Mouse (Mus musculus): ENCODE measurements at regions not wholly inside any gene's neighbourhood (a gene's known extent, or its start where the extent isn't known, plus 50 kb on each side); places are given as distances from the start of the nearest gene placed in this dataset.

DNA sequence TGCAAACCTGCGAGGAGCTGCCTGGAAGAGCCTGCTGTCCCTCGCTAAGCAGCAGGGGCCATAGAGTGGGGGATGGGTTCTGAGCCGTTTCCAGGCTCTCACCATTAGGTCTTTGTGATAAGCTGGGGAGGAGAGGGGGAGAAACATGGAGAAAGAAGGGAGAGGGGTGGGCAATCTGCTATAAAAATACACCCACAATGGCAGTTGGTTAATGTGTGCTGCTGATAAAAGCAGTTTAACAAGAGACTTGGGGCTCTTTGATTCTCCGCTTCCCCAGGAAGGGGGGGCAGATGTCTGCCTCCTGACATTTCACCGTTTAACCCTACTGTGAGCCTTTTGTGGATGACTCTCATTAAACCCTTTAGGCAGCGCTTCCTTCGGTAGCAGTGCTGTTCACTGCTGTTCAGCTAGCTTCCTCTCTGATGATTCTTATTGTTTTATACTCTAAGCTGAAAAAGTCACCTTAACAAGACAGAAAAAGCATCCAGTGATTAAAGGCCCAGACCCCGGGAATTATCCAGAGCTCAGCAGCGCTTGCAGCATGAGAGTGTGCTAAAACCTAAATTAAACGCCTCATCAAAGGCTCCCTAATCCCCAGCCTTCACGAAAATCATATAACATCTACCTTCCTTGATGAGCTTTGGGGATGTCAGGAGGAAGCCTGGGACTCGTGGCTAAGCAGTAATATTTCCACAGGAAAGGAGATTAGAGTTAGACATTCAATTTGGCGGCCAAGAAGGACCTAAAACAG lies 122.6 kb downstream of the Cd55b start (continued):
- no peak for TF ChIP-seq SMC3 (IDR thresholded peaks at IDR 0.05; ENCODE audit: low read depth, low read length)
- TF ChIP-seq MXI1 (IDR thresholded peaks at IDR 0.05; ENCODE audit: low read depth, low read length) = no peak; the same call in 1 of the 2 replicates
- TF ChIP-seq RAD21 (IDR thresholded peaks at IDR 0.05; ENCODE audit: low read depth, low read length) = no peak; the same call in 1 of the 2 replicates
- TF ChIP-seq SIN3A (IDR thresholded peaks at IDR 0.05; ENCODE audit: low read length) = peak; percentile 95
- TF ChIP-seq GABPA (IDR thresholded peaks at IDR 0.05; ENCODE audit: low read depth, low read length) = no peak
- no peak for TF ChIP-seq JUND (IDR thresholded peaks at IDR 0.05; ENCODE audit: low read depth, low read length)
- peak; percentile 87 for TF ChIP-seq ETS1 (IDR thresholded peaks at IDR 0.05; ENCODE audit: low read depth, low read length)
- no peak for TF ChIP-seq POLR2AphosphoS2 (IDR thresholded peaks at IDR 0.05; ENCODE audit: low read length)
- peak; percentile 26; the same call in 1 of the 2 replicates for TF ChIP-seq ELF1 (IDR thresholded peaks at IDR 0.05; ENCODE audit: low read depth, low read length)
- peak; percentile 48; the same call in 1 of the 2 replicates for TF ChIP-seq MAFK (IDR thresholded peaks at IDR 0.05; ENCODE audit: borderline replicate concordance, low read depth, low read length)
- TF ChIP-seq KAT2A (conservative IDR thresholded peaks at IDR 0.05; ENCODE audit: low read depth, low read length) = no peak
- TF ChIP-seq MAZ (IDR thresholded peaks at IDR 0.05; ENCODE audit: low read depth, low read length) = peak; percentile 97
- no peak for TF ChIP-seq CTCF (IDR thresholded peaks at IDR 0.05 in 2 of 3, conservative IDR thresholded peaks at IDR 0.05 in 1 of 3; ENCODE audit: control insufficient read depth in 1 of 3, insufficient read depth in 1 of 3, low read depth in 2 of 3, low read length in 3 of 3, poor library complexity in 1 of 3, severe bottlenecking in 1 of 3)
- peak; percentile 99 for TF ChIP-seq TCF12 (IDR thresholded peaks at IDR 0.05; ENCODE audit: low read depth, low read length)
- no peak for TF ChIP-seq POLR2AphosphoS5 (IDR thresholded peaks at IDR 0.05; ENCODE audit: borderline replicate concordance, low read depth, low read length)
- no peak; the same call in 1 of the 2 replicates for TF ChIP-seq NELFE (IDR thresholded peaks at IDR 0.05; ENCODE audit: low read depth, low read length)
- TF ChIP-seq USF2 (IDR thresholded peaks at IDR 0.05; ENCODE audit: borderline replicate concordance in 1 of 2, insufficient read depth in 1 of 2, low read depth in 1 of 2, low read length in 2 of 2) = no peak
- 0 out of 2 replicates have a peak, but pooled peaks have one; percentile 13 for TF ChIP-seq ZC3H11A (IDR thresholded peaks at IDR 0.05; ENCODE audit: low read depth, low read length)
- TF ChIP-seq CHD1 (IDR thresholded peaks at IDR 0.05; ENCODE audit: low read depth, low read length) = peak; percentile 50; the same call in 1 of the 2 replicates
- TF ChIP-seq TAL1 (IDR thresholded peaks at IDR 0.05; ENCODE audit: low read length) = peak; percentile 87
- TF ChIP-seq USF1 (IDR thresholded peaks at IDR 0.05; ENCODE audit: low read depth, low read length) = no peak
- TF ChIP-seq BHLHE40 (IDR thresholded peaks at IDR 0.05; ENCODE audit: borderline replicate concordance, low read depth, low read length) = peak; percentile 55; the same call in 1 of the 2 replicates
- peak; percentile 60 for TF ChIP-seq HCFC1 (IDR thresholded peaks at IDR 0.05; ENCODE audit: low read depth, low read length)

GRCm38 (mm10) chr1:130299641-130300040 lies 123.2 kb downstream of the Cd55b start:
- Histone ChIP-seq H3K36me3 (ENCODE audit: control insufficient read depth in 1 of 2, insufficient read depth in 2 of 2, low read length in 2 of 2) (peaks cover 0 to 40% of the 10 kb centered on the region in 2 experiments; a peak in 2 of 4 replicates), H3K79me2 (ENCODE audit: control insufficient read depth, insufficient read depth, low read length, poor library complexity) (0 out of 2 replicates have a peak, but pooled peaks cover 2% of the 10 kb centered on the region), H3K9me3 (replicated peaks; ENCODE audit: insufficient read depth, low read length) (no peaks in the 10 kb centered on the region), H3K4me3 (ENCODE audit: control insufficient read depth in 1 of 2, insufficient read depth in 1 of 2, low read depth in 2 of 2, low read length in 2 of 2) (peak overlapping the region; percentile 48 to 64), H3K9ac (ENCODE audit: control insufficient read depth, low read depth, low read length, poor library complexity, severe bottlenecking) (peak overlapping the region; percentile 74), H3K27me3 (ENCODE audit: control insufficient read depth in 1 of 2, insufficient read depth in 2 of 2, low read length in 2 of 2) (no peaks in the 10 kb centered on the region), H3K4me1 (ENCODE audit: control insufficient read depth in 1 of 2, insufficient read depth in 2 of 2, low read length in 2 of 2) (peaks cover 22 to 25% of the 10 kb centered on the region in 2 experiments), H3K27ac (ENCODE audit: control insufficient read depth, low read depth, low read length) (peak overlapping the region; percentile 94)
- no peak for DNase-seq (ENCODE audit: low read depth, low spot score)
- TF ChIP-seq MAFK (IDR thresholded peaks at IDR 0.05; ENCODE audit: borderline replicate concordance, low read depth, low read length) = no peak
- no peak for TF ChIP-seq ETS1 (IDR thresholded peaks at IDR 0.05; ENCODE audit: low read depth, low read length)
- TF ChIP-seq USF1 (IDR thresholded peaks at IDR 0.05; ENCODE audit: low read depth, low read length) = no peak
- no peak for TF ChIP-seq MYC (IDR thresholded peaks at IDR 0.05; ENCODE audit: low read depth, low read length)
- TF ChIP-seq MAX (IDR thresholded peaks at IDR 0.05; ENCODE audit: low read length) = 0 out of 2 replicates have a peak, but pooled peaks have one; percentile 9
- TF ChIP-seq MEF2A (IDR thresholded peaks at IDR 0.05; ENCODE audit: extremely low read depth, insufficient replicate concordance, low read depth, low read length, poor library complexity, severe bottlenecking) = no peak
- TF ChIP-seq POLR2AphosphoS5 (IDR thresholded peaks at IDR 0.05; ENCODE audit: borderline replicate concordance, low read depth, low read length) = no peak
- no peak for TF ChIP-seq CHD2 (IDR thresholded peaks at IDR 0.05; ENCODE audit: low read length)

Data from MEL (cell line).